Mouse (Mus musculus) lung, postnatal 0 days (tissue): ENCODE results near the gene Mylk4. TPM values are rescaled to one million over a fixed set of nuclear protein-coding genes. Genes with fewer than 3 reads are reported as not detected.
A peak's percentile ranks its signal among the peaks of the same experiment; 100 is the strongest.

Experiments
- ATAC-seq: fragments of 200-750 bp; cut with Nextera tagmentation; 2 replicates; pipeline ENCODE4 v1.8.0; 2017; ENCODE audit warnings: moderate library complexity
- DNase-seq: peaks from one replicate; pipeline ENCODE4 v3.0.0-alpha.2; 2016; ENCODE audit warnings: low spot score
- H3K27ac ChIP-seq: fragments of 300-500 bp; sonication (generic); 2 replicates; pipeline ENCODE4 v1.5.1; 2014; ENCODE audit warnings: antibody characterized with exemption, mild to moderate bottlenecking, low read length, mixed read lengths
- H3K27me3 ChIP-seq: fragments of 300-500 bp; sonication (generic); replicated peaks from 2 replicates; pipeline ENCODE4 v1.6.1; 2014; ENCODE audit warnings: low read length, mixed read lengths; ENCODE audit not compliant: insufficient read depth
- H3K36me3 ChIP-seq: fragments of 300-500 bp; sonication (generic); 2 replicates; pipeline ENCODE4 v1.6.1; 2014; ENCODE audit warnings: low read length, mixed read lengths; ENCODE audit not compliant: insufficient read depth
- H3K4me1 ChIP-seq: fragments of 300-500 bp; sonication (generic); 2 replicates; pipeline ENCODE4 v1.6.1; 2014; ENCODE audit warnings: antibody characterized with exemption, low read depth, low read length, mixed read lengths; ENCODE audit not compliant: insufficient read depth
- H3K4me2 ChIP-seq: fragments of 300-500 bp; sonication (generic); replicated peaks from 2 replicates; pipeline ENCODE4 v1.6.1; 2014; ENCODE audit warnings: low read depth, mild to moderate bottlenecking, low read length, moderate library complexity, mixed read lengths
- H3K4me3 ChIP-seq: fragments of 300-500 bp; sonication (generic); 2 replicates; pipeline ENCODE4 v1.5.1; 2014; ENCODE audit warnings: low read depth, low read length
- H3K9ac ChIP-seq: fragments of 300-500 bp; sonication (generic); replicated peaks from 2 replicates; pipeline ENCODE4 v1.6.1; 2014; ENCODE audit warnings: low read depth, mild to moderate bottlenecking
- H3K9me3 ChIP-seq: fragments of 300-500 bp; sonication (generic); 2 replicates; pipeline ENCODE4 v1.6.1; 2016; ENCODE audit warnings: low read length, mixed read lengths
- CTCF ChIP-seq: IDR thresholded peaks from 2 replicates; pipeline ENCODE4 v1.5.1; 2016; ENCODE audit warnings: antibody characterized with exemption, mild to moderate bottlenecking
- EP300 ChIP-seq: IDR thresholded peaks from 2 replicates; pipeline ENCODE4 v1.6.1; 2016; ENCODE audit warnings: antibody characterized with exemption, mild to moderate bottlenecking, control low read depth
- WGBS: fragments of 180-500 bp; shearing (Covaris S2); extraction: QIAGEN DNeasy Blood & Tissue Kit; methylation state at CpG from one replicate; pipeline ENCODE4 v1.1.7; 2014; 5-methylcytosine and 5-hydroxymethylcytosine counted together
- polyA plus RNA-seq: library from polyadenylated mRNA; unstranded; fragments of >200 nt; fragmentation: Nextera tagmentation; extraction: Ambion mirVana; gene quantifications from 2 replicates; pipeline ENCODE4 v1.2.1, GENCODE M21; 2015

Gene Mylk4
- polyA plus RNA-seq, 1 experiment from 2014 or later = not detected

DNA sequence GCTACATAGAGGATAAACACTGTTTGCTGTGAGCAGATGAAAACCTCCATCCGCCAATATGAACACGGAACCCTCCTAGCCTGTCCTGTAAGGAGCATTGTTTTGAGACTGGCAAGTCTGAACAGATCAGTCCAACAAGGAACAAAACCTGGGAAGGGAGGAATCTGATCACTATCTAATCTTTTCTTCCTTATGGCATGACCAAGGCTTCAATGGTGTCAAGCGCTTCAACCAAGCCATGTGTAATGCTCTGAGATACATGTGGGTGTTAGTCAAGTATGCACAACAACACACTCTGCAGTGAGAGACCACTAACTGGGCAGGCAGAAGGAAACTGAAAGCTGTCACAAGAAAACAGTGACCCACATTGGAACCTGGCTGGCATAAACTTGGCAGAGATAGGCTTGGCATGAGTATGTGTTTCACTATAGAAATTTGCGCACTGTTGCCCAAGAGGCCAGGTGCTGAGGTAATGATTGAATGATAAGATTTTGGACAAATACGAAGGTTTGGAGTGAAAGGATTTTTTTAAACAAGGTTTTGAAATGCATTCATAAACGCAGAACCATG is 89.8 kb downstream of the Mylk4 start:
- no peak for TF ChIP-seq EP300
- TF ChIP-seq CTCF = no peak
- 72% methylated on average over 6 of the region's 6 CpGs for WGBS
- ATAC-seq = no peak
- H3K9me3 ChIP-seq = no peaks in the 10 kb centered on the region
- H3K4me2 ChIP-seq = no peak overlapping the region
- no peak overlapping the region for H3K4me3 ChIP-seq
- no peak for DNase-seq
- H3K4me1 ChIP-seq = no peaks in the 10 kb centered on the region
- H3K9ac ChIP-seq = no peak overlapping the region
- H3K27me3 ChIP-seq = no peaks in the 10 kb centered on the region
- H3K27ac ChIP-seq = no peak overlapping the region
- H3K36me3 ChIP-seq = no peaks in the 10 kb centered on the region

GRCm38 (mm10) chr13:32692563-32692962 is 91.2 kb downstream of the Mylk4 start:
- no peak for DNase-seq
- H3K36me3 ChIP-seq = no peaks in the 10 kb centered on the region
- no peak overlapping the region for H3K27ac ChIP-seq
- H3K27me3 ChIP-seq = no peaks in the 10 kb centered on the region
- WGBS = 69% methylated on average over 1 of the region's 1 CpGs
- no peak for TF ChIP-seq EP300
- no peak for TF ChIP-seq CTCF
- no peak overlapping the region for H3K9ac ChIP-seq
- no peak for ATAC-seq
- H3K4me2 ChIP-seq = no peak overlapping the region
- H3K9me3 ChIP-seq = no peaks in the 10 kb centered on the region
- no peaks in the 10 kb centered on the region for H3K4me1 ChIP-seq
- H3K4me3 ChIP-seq = no peak overlapping the region

- Histone ChIP-seq H3K4me1 (no peaks in the 10 kb centered on the region), H3K4me2 (no peak overlapping the region), H3K27ac (no peak overlapping the region), H3K36me3 (no peaks in the 10 kb centered on the region), H3K9me3 (no peaks in the 10 kb centered on the region), H3K9ac (no peak overlapping the region), H3K27me3 (no peaks in the 10 kb centered on the region), H3K4me3 (no peak overlapping the region)
- 91% methylated on average over 3 of the region's 3 CpGs for WGBS
- no peak for TF ChIP-seq CTCF
- no peak for TF ChIP-seq EP300
- DNase-seq (no peak), ATAC-seq (no peak)
Observed at GRCm38 (mm10) chr13:32690279-32690678, 93.5 kb downstream of the Mylk4 start.

DNA sequence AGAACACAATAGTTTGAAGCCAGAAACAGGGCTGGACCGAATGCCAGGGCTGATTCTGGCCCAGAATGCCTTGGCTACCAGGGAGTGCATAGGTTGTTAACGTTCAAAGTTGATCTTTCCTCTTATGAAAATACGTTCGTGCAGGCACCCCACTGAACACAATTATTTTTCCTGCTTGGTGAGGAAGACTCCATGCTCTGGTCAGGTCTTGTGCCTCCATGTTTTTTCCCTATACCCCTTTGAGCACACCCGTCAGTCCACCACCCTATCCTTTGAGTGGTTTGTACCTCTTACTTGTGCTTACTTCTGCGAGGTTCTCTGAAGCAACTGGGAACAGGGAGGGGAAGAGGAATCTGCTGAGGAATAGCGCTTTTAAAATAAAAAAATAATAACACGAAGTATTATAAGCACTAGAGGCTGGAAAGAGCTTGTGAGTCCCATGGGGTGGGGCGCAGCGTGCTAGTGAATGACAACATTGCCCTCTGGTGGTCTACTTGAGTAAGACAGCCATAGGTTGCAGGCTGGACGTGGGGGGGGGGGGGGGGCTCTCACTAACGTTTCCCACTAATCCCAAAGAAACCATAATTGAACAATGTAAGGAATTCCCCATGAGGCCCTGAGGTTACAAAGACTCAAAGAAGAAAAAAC is 102.8 kb downstream of the Mylk4 start:
- no peak overlapping the region for H3K9ac ChIP-seq
- no peak overlapping the region for H3K4me2 ChIP-seq
- no peaks in the 10 kb centered on the region for H3K36me3 ChIP-seq
- no peaks in the 10 kb centered on the region for H3K4me1 ChIP-seq
- no peak overlapping the region for H3K4me3 ChIP-seq
- H3K9me3 ChIP-seq = no peaks in the 10 kb centered on the region
- H3K27me3 ChIP-seq = no peaks in the 10 kb centered on the region
- no peak overlapping the region for H3K27ac ChIP-seq
- peak; percentile 71 for ATAC-seq
- peak; percentile 85 for DNase-seq
- TF ChIP-seq CTCF = peak; percentile 83
- TF ChIP-seq EP300 = no peak
- WGBS = 28% methylated on average over 11 of the region's 12 CpGs

DNA sequence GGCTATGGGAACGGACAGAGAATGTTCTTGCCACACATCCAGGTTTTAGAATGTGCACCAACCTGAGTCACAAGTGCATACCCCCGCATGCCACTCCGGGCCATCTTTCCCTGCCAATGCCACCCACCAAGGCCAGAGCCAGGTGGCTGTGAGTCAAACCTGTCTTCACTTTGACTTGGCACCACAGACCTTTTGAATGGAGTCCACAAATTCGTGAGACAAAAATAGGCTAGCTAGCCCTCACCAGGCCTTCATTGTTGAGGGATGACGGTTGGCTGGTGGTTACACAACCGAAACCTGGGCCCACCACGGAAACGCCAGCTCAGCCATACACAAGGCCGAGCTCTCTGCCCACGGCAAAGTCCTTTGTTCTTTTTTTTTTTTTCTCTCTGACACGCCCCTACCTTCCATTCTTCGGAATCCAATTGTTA is 103.6 kb downstream of the Mylk4 start:
- DNase-seq = no peak
- no peaks in the 10 kb centered on the region for H3K36me3 ChIP-seq
- H3K4me2 ChIP-seq = no peak overlapping the region
- H3K9me3 ChIP-seq = no peaks in the 10 kb centered on the region
- TF ChIP-seq CTCF = no peak
- no peak for TF ChIP-seq EP300
- H3K4me1 ChIP-seq = no peaks in the 10 kb centered on the region
- no peak overlapping the region for H3K4me3 ChIP-seq
- no peak for ATAC-seq
- no peaks in the 10 kb centered on the region for H3K27me3 ChIP-seq
- 72% methylated on average over 12 of the region's 12 CpGs for WGBS
- H3K9ac ChIP-seq = no peak overlapping the region
- no peak overlapping the region for H3K27ac ChIP-seq

DNA sequence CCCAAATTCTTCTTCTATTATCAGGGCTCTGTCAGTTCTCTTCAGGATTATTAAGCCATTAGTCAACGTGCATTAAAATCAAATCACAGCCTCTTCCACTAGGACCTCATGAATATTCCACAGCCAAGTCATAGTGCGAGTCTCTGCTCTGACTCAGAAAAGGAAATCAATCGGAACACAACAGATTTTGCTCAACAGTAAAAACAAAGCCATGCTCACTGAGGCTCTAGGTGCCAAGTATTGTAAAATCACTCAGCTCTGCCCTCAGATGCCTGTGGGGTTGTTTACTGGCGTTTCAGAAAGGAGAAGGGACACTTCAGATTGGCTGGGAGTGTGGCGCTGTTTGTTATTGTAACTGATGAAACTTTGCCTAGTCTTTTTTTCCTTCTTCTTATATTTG is 104.8 kb downstream of the Mylk4 start:
- Histone ChIP-seq H3K4me2 (no peak overlapping the region), H3K9me3 (no peaks in the 10 kb centered on the region), H3K4me1 (no peaks in the 10 kb centered on the region), H3K9ac (no peak overlapping the region), H3K36me3 (no peaks in the 10 kb centered on the region), H3K27ac (no peak overlapping the region), H3K4me3 (no peak overlapping the region), H3K27me3 (no peaks in the 10 kb centered on the region)
- no peak for ATAC-seq
- DNase-seq = no peak
- TF ChIP-seq EP300 (no peak), CTCF (no peak)
- 55% methylated on average over 5 of the region's 5 CpGs for WGBS
